Mouse (Mus musculus) CD8-positive naive resting alpha-beta T cell, adult 2 months (primary cell): ENCODE data around the gene Cyld.
A peak's percentile ranks its signal among the peaks of the same experiment; 100 is the strongest.
"Not testable (repeated sequence)": the region's sequence is repeated elsewhere in the genome, so short reads cannot be mapped to it uniquely, and the experiment has no call there.

ENCODE experiments used
- DNase-seq, 2 experiments: peaks; one replicate each; pipeline ENCODE4 v3.0.0; 2022; ENCODE audit warnings: low read depth in 2 of 2, low spot score in 2 of 2

Gene Cyld

GRCm38 (mm10) chr8:88696721-88697641 is at the start of gene Cyld:
Gene Cyld, plus strand, starts transcription at chr8:88697028.
- peak; percentile 96 to 97 for DNase-seq

GRCm38 (mm10) chr8:88648322-88648721 is 48.5 kb upstream of the Cyld start:
- no peak for DNase-seq

DNA sequence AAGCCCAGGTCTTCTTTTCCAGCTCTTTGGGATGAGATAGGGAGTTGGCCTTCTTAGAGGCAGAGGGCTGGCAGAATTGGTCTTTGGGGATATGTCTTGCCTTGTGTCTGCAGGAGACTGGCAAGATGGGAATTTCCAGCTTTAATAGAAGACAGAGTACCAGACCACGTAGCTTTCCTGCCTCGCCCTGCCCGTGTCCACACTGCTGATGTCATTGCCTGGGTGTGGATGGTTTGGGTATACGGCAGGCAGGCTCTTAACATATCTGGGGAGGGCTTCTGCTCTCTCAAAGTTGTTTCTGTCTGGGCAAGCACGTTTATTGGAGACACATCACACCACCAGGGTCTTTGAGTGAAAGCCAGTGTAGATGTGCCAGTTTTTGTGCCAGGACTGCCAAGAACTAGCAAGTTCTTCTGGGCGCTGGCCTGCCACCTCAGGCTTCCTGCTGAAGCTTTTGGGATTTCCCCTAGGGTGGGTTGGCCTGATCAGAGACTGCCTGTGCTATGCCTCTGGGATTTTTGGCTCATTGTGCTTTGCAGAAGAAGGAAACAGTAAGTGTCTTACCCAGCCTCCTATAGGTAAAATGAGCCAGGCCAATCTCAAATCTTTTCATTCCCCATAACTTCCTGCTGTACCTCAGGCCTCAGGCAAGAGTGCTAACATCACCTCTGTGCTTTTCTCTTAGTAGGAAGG is 46.7 kb upstream of the Cyld start:
- DNase-seq = no peak

DNA sequence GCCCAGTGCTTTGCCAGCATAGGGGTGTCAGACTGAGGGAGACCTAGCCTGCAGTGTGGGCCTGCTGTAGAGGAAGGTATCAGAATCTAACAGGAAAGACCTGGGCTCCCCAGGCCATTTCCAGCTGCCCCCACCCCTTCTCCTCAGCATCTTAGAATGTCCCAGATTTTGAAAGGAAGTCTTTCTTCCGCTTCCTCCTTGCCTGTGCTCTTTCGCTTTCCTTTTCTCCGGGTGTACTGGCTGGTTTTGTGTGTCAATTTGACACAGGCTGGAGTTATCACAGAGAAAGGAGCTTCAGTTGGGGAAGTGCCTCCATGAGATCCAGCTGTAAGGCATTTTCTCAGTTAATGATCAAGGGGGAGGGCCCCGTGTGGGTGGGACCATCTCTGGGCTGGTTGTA is 45.7 kb upstream of the Cyld start:
- DNase-seq = not testable (repeated sequence)

DNA sequence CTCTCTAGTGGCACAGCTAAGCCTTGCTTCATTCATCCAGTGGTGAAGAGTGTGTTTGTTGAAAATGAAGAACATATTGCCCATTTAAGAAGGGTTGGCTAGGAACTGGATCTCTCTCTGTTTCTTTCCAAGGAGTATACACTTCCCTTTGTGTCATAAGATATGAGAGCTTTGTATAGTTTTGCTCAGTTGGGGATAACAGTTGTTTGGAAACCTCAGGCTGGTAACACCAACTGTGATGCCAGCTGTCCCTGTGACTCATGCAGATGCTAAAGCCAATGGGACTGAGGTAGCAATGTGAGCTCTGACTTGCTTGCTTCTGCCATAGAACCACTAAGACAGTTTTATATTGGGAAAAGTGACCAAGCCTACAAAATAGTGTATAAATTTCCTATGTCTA is 41.5 kb upstream of the Cyld start:
- DNase-seq = no peak

DNA sequence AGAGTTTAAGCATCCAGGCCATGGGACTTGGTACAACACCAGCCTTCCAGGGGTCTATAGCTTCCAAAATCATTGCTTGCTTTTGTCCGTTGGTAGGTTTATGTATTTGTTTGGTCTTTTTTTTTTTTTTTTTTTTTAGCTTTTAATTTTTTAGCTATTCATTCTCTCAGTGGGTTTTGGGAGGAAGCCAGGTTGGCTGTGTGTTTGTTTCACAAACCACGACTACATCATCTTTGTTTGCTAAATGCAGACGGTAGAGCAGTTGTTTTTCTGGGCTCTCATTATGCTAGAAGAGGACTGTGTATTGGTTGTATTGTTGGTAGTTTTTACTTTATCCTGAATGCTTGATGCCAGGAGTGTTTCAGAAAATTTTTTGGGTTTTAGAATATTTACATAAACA is 37.0 kb upstream of the Cyld start:
- DNase-seq = no peak

GRCm38 (mm10) chr8:88662401-88662821 is 34.4 kb upstream of the Cyld start:
- DNase-seq = no peak

DNA sequence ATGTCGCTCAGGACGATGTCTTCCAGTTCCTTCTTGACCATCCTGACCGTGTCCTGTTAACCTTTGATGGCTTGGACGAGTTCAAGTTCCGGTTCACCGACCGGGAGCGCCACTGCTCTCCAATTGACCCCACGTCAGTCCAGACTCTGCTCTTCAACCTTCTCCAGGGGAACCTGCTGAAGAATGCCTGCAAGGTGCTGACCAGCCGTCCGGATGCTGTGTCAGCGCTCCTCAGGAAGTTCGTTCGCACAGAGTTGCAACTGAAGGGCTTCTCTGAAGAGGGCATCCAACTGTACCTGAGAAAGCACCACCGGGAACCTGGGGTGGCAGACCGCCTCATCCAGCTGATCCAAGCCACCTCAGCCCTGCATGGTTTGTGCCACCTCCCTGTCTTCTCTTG is 32.7 kb upstream of the Cyld start:
- DNase-seq = no peak

- DNase-seq = no peak
Observed at GRCm38 (mm10) chr8:88664947-88665346, 31.9 kb upstream of the Cyld start.

- DNase-seq = no peak
Observed at GRCm38 (mm10) chr8:88666435-88666834, 30.4 kb upstream of the Cyld start.

DNA sequence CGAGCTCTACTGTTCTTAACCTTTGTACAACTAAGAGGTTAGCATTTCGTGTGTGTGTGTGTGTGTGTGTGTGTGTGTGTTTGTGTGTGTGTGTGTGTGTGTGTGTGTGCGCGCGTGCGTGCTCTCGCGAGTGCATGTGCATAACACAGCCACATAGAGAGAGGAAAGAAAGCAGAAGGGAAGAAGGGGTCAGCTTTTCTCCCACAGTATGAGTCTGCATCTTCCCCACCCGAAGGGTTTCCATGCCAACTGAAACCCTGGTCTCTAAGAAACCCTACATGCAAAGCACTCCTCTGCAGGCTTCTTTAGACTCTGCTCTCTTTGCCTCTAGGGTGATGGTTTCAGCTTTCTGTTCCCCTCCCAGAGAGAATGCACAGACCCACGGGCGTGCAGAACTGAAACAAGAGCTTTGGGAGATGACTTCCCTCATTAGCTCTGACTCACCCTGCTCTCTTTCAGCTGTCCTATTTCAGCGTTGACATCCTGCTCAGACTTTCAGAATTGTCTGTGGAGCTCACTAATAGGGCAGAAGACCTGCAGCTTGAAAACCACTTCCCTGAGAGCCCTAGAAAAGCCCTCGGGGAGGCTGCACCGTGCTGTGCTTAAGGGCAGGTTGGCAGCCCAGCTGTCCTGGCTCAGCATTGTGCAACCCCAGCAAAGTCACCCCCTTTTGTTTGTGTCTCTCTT is 28.3 kb upstream of the Cyld start:
- peak; percentile 22 to 24 for DNase-seq

DNA sequence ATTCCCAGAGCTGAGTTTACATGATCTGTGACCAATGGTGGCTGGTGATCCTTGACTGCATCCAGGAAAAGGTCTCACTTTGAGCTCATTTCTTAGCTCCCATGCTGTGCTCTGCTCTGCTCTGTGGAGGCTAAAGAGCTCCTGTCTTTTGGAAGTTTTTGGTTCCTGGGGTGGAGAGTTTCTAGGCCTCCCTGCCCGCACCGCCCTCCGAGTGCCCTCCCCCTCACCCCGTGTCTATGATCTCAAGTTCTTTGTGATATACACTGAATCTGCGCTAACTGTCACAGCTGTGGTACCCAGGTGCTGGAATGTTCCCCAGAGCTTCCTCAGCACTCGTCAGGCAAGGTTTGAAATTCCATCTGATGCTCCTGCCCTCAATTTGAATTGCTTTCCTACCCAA is 26.0 kb upstream of the Cyld start:
- DNase-seq = no peak

GRCm38 (mm10) chr8:88671575-88671974 is 25.3 kb upstream of the Cyld start:
- DNase-seq = no peak

- DNase-seq = no peak
Observed at GRCm38 (mm10) chr8:88673859-88674258, 23.0 kb upstream of the Cyld start.

GRCm38 (mm10) chr8:88675372-88676165 is 21.3 kb upstream of the Cyld start:
- DNase-seq = no peak

- no peak for DNase-seq
Observed at GRCm38 (mm10) chr8:88677071-88677470, 19.8 kb upstream of the Cyld start.

- no peak for DNase-seq
Observed at GRCm38 (mm10) chr8:88680566-88680965, 16.3 kb upstream of the Cyld start.

DNA sequence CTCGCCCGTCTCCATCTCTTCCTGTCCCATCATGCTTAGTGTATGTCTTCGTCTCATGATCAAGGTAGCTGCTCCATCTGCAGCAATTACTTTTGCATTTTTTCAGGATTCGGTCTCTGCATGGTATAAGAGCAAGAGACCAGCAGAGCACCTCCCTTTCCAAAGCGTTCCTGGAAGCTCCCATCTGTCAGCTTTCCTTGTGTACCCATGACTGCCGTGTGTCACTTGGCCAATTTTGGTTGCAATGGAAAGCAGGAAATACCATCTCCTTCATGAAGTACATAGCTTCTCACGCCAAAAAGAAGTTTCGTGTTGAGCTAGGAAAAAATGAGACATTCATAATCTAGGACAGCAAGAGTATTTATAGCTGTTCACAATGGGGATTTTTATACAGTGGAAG is 15.8 kb upstream of the Cyld start:
- DNase-seq = no peak

GRCm38 (mm10) chr8:88683656-88684289 is 13.1 kb upstream of the Cyld start:
- no peak for DNase-seq

DNA sequence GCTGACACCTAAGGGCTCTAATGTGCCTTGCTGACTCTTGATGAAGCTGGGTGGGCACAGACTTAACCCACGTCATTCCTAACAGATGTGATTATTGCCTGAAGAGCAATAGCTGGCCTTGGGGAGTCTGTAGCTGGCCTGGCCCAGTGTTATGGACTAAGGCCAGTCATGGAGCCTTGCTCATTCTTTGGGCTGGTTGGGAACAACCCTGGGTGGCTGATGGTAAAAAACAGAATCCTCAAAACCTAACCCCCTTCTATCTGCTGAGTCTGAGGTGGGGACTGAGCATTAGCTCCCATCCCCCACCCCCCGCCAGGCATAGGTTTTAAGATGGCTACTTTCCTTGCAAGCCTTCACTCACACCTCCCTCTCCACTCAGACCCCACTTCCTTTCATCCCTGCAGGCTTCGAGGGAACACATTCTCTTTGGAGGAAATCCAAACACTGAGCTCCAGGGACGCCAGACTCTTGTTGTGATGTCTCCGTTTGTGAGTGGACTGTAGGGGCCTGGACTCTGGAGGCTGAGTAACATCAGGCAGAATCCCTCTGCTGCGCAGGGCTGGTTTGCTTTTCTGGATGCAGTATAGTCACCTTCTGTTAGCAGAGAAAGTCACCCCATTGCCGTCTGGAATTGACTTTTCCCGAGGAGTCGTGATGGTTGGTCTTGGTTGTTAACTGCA is 10.5 kb upstream of the Cyld start:
- no peak for DNase-seq
